Mouse (Mus musculus): ENCODE data around the gene Dlgap1. TPM values are rescaled to one million over a fixed set of nuclear protein-coding genes. Genes with fewer than 3 reads are reported as not detected.
A peak's percentile ranks its signal among the peaks of the same experiment; 100 is the strongest.
"Not testable (repeated sequence)": the region's sequence is repeated elsewhere in the genome, so short reads cannot be mapped to it uniquely, and the experiment has no call there.

Gene Dlgap1
- total RNA-seq, 2 experiments from 2014 or later, result 254 to 263 TPM

DNA sequence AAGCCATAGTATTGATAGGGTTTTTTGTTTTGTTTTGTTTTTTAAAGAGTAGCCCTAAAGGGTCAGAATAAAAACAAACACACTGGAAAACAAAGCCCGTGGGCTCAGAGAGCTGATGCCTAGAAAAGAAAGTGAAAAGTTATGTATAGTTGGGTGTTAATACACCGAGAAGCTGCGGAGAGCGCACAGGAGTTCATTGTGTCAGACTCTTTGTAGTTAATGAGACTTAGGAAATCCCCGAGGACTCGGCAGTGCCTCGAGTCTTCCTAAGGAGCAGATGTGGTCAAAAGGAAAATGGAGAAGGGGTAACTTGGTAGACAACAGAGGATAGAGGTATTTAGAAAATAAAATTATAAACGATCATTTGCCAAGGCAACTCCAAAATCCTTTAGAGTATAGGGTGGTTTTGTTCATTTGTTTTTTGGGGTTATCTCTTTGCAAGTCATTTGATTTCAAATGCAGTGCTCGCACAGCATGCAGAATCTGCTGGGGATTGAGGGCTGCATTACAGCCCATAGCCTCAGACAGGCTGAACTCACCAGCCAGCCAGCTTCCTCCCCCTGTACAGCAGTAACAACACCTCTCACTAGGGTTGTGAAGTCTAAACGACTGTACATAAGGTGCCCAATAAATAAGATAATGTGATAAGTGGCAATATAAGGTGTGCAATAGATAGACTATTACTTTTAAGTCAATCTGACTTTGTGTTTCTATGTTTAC, 866.4 kb downstream of the Dlgap1 start:
- no peak for DNase-seq (ENCODE audit: low spot score in 2 of 2)

GRCm38 (mm10) chr17:70836820-70837219, 867.9 kb downstream of the Dlgap1 start:
- no peak for DNase-seq (ENCODE audit: low spot score in 2 of 2)

- not testable (repeated sequence) for DNase-seq (ENCODE audit: low spot score in 2 of 2)
Measured at GRCm38 (mm10) chr17:70837474-70837873, 868.6 kb downstream of the Dlgap1 start.

GRCm38 (mm10) chr17:70838031-70838430, 869.2 kb downstream of the Dlgap1 start:
- no peak for DNase-seq (ENCODE audit: low spot score in 2 of 2)

- no peak for DNase-seq (ENCODE audit: low spot score in 2 of 2)
Measured at GRCm38 (mm10) chr17:70838533-70838932, 869.7 kb downstream of the Dlgap1 start.

DNA sequence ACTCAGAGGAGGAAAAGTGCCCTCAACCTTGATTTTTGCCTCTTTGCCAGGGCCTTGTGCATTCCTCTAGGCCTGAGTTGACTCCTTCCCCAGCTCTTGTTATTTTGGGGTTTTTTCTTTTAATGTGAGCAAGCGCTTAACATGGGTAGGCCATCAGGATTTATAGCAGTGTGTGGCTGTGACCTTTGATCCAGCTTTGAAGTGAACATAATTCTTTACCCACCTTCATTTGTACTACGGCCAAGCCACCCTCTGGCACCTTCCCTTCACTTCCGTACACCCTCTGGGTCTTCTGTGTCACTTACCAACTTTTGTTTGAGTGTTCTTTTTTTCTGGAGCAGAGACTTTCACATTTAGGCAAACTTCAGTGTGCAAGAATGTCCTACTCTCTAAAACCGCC, 874.4 kb downstream of the Dlgap1 start:
- DNase-seq (ENCODE audit: low spot score in 2 of 2), result no peak

DNA sequence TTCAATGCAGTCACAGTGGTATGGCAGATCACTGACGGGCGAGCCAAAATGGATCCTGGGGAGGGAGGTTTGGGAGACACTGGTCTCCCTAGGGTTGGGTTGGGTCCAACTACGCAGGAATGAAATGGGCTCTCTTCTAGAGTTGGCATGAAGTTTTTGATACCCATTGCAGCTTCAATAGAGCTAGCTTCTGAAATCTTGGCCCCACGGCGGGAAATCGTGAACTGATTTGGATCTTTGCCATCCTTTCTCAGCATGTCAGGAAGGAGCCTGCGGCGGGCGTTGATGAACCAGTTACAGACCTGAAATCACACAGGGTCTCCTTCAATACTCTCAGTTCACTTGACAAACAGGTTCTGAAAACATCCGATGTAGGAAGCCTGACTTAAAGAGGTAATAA, 876.1 kb downstream of the Dlgap1 start:
- DNase-seq (ENCODE audit: low spot score in 2 of 2), result peak in 1 of 2 experiments; percentile 18

GRCm38 (mm10) chr17:70845543-70845942, 876.7 kb downstream of the Dlgap1 start:
- no peak for DNase-seq (ENCODE audit: low spot score in 2 of 2)

- DNase-seq (ENCODE audit: low spot score in 2 of 2), result no peak
Measured at GRCm38 (mm10) chr17:70846111-70846644, 877.3 kb downstream of the Dlgap1 start.

GRCm38 (mm10) chr17:70847086-70847485, 878.2 kb downstream of the Dlgap1 start:
- peak; percentile 34 to 45 for DNase-seq (ENCODE audit: low spot score in 2 of 2)

GRCm38 (mm10) chr17:70847751-70848510, 879.1 kb downstream of the Dlgap1 start:
- no peak for DNase-seq (ENCODE audit: low spot score in 2 of 2)

DNA sequence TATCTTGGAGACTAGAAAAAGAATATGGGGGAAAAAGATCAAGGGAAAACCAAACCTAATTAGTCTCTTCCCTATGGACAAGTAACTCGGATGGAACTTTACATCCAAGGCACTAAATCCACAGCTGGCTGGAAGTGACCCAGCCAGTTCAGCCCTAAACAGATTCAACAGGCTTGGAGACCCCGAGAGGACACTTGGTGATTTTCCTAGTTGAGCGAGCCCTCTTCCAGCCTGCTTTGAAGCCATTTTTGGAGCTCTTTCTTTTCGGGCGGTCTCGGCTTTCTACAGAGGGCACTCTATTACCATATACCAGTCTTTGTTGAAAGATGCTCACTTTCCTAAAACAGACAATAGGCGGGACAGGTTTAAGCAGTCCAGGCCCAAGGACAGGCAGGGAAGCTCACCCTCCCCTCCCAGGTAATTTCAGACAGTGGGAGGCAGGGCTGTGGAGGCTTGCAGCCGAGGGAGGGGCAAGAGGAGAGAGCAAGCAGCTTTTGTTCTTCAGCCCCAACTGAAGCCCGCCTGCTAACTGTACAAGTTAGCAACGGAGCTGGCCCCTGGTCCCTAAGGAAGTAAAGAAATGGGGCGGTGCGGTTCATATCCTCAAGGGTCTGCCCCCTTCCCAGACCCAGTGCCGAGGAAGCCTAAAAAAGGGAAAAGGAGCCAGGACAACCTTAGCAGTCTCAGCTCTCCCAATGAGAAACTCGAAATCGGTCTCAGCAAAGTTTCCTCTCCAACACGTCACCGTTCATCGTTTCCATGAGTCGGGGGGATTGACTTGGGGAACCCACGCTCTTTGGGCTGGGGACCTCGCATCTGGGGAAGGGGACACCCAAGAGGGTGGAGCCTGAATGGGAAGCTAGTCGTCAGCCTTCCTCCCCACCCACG, 879.9 kb downstream of the Dlgap1 start:
- no peak for DNase-seq (ENCODE audit: low spot score in 2 of 2)

DNA sequence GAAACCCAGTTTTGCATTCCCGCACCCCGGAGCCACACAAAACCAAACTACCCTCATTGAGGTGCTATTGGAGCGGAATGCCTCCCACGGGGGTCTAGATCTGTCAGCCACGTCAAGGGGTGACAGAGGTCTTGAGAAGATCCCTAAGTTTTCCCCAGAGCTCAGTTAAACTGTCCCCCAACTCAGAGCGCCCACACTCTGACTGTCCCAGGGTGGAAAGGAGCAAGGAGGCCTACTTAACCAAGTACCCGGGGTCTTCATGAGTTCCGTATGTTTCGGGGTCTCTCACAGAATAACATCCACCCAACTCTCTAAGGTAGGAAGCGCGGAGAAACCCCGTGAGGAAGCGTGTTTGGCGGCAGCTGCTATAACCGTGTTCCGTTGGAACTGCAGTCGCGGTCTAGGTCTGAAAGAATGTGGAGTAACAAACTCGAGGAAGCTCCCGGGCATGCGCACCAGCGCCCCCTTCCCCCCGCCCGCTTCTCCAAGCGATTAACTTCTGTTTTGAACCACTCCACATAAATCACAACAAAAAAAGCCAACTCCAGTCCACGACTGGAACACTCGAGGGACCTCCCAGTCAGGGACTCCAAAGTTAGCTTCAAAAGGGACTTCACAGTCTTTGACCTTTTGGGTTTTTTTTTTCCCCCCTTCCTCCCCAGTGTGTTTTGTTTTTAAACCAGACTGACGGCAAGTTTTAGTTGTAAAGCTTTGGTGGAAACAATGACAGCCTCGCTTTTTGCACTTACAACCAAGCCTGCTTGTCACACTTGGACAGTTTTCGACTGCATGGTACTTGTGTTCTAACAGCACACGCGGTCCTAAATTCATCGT, 880.7 kb downstream of the Dlgap1 start:
- DNase-seq (ENCODE audit: low spot score in 2 of 2), result peak; percentile 59 to 69

DNA sequence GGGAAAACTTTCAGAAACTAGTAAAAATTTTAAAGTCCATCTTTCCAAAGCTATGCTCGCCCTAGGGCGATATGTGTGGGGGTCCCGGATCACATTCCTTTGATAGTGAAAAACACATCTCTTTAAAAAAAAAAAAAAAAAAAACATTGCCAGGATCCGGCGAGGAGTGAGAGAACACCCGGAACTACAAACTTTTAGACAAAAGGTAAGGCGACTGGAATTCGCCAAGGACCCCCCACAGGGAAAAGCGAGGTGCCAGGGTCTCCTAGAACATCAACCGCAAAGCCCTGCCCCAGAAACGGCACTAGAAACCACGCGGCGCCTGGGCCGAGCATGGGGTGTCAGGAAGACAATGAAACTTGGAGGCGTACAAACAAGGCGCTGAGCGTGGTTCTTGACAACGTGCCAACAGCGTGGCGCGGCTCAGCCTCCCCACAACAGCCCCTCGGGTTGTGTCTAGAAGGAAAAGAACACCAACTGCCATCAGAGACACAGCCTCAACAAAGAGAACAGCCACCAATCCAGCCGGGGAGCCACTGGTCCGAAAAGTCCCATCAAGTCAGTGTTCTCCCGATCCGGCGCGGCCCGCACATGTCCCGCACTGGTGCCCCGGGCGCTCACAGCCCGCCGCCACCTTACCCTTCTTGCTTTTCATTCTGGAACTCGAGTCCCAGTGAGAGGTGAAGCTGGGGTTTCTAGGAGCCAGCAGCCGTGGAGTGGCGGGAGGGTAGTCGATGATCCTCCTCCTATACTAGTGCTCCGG, 881.5 kb downstream of the Dlgap1 start:
- peak; percentile 37 to 49 for DNase-seq (ENCODE audit: low spot score in 2 of 2)

GRCm38 (mm10) chr17:70850996-70851991, 882.4 kb downstream of the Dlgap1 start:
- DNase-seq (ENCODE audit: low spot score in 2 of 2), result peak; percentile 37 to 54

DNA sequence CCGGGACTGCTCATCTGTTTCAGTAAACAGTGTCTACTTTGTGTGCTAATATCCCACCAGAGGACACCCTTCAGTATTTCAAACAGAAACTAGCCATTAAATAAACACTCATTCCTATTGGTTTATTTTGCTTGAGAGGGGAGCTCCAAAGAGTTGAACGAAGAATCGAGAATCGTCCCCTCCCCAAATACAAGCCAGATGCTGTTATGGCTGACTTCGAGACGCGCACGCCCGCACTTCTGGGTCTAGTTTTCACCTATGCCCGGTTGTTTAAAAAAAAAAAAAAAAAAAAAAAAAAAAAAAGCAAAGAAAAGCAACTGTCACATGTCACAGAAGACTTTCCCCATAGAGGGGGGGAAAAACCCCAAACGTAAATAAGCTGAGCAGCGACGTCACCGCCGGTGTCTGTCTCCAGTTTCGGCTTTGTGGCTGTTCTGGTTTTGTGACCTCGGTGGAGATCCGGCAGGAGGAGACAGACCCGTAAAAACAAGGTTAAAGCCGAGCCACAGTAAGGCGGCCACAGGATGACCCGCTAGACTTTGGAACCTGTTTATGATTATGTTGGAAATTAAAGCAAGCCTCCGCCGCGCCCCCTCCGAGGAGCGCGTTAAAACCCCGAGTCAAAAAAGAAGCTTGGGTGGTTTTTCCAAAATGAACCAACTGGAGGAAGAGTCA, 883.3 kb downstream of the Dlgap1 start:
- peak; percentile 19 to 25 for DNase-seq (ENCODE audit: low spot score in 2 of 2)

DNA sequence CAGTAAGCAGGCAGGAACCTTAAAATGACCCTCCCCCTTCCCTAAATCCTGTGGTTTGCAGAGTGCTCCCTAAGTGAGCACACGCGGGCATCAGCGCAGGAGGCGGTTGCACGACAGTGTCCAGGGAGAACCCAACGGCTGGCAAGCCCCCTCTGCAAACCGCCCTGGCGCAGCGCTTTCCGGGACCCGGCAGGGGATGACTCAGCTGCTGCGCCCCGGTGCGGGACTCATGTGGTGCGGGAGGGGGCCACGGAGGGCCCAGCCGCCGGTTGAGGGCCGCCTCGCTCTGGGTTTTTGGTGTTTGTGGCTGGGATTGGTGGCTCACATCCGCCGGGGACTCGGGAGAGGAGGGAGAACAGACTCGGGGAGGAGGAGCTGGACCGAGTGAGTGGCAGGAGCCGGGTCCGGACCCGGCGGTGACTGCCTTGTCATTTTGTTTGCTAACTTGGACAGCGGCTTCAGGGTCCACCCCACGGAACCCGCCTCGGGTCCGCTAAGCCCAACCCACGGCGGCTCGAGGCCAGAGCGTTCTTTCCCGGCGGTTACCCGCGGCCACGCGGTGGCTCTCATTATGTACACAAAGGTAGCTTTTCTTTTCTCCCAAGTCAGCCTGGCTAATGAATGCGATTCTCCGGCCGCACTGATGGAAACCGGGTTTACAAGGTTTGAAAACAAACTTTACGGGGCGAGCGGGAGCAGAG, 884.0 kb downstream of the Dlgap1 start:
- DNase-seq (ENCODE audit: low spot score in 2 of 2), result peak; percentile 65 to 73

Data from layer of hippocampus, postnatal 10 days (tissue).